Mouse (Mus musculus): Measurements from ENCODE around the gene Zfp879. TPM values are rescaled to one million over a fixed set of nuclear protein-coding genes. Genes with fewer than 3 reads are reported as not detected.
A peak's percentile ranks its signal among the peaks of the same experiment; 100 is the strongest.

The Zfp879 gene
- polyA plus RNA-seq, 1 experiment from 2014 or later, result 0.86 TPM

DNA sequence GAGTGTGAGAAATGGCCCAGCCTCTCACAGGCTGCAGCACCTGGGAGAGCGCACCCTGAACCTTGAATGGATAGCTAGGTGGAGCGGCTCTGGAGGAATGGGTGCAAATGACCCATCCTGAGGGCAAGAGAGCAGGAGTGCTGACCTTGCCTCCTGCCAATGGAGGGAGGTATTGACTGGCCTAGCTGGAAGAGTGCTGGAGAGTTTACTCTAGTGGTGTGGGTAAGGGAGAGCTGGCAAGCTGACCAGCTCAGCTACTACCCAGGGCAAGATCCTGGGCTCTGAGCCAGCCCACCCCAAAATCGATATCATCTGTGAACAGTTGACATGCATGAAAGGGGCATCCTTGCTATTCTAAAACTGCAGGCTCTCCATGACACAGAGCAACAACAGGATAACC lies 4.6 kb upstream of the Zfp879 start:
- Histone ChIP-seq H3K9ac (no peak overlapping the region), H3K4me3 (no peak overlapping the region), H3K4me2 (no peak overlapping the region), H3K36me3 (no peaks in the 10 kb centered on the region), H3K27ac (no peak overlapping the region), H3K9me3 (peaks cover 7% of the 10 kb centered on the region; the same call in 1 of the 2 replicates), H3K4me1 (replicated peaks) (peaks cover 19% of the 10 kb centered on the region), H3K27me3 (peaks cover 43% of the 10 kb centered on the region)
- 96% methylated on average over 3 of the region's 3 CpGs for WGBS
- no peak for ATAC-seq (ENCODE audit: low FRiP score)

DNA sequence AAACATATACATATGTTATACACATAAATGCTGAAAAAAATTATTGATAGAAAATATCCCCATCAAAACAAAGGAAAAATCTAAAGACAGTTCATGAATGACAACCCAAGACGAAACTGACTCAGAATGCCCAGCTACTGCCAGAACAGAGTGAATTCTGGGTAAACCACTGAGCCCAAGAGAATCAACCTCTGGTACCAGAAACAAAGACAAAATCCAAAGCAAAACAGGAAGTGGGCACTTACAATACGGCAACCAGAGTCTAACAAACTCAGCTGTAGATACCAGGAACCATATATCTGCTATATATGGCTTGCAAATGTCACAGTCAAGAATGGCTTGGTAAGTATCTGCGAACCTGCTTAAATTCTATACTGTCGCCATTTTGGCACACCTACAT lies 5.6 kb downstream of the Zfp879 start:
- peaks cover 10% of the 10 kb centered on the region for H3K4me1 ChIP-seq (replicated peaks)
- no peak for ATAC-seq (ENCODE audit: low FRiP score)
- H3K4me2 ChIP-seq, result no peak overlapping the region
- no peak overlapping the region for H3K9ac ChIP-seq
- 96% methylated on average over 4 of the region's 4 CpGs for WGBS
- H3K27ac ChIP-seq, result no peak overlapping the region
- H3K36me3 ChIP-seq, result peaks cover 25% of the 10 kb centered on the region
- no peaks in the 10 kb centered on the region for H3K27me3 ChIP-seq
- peaks cover 9% of the 10 kb centered on the region; the same call in 1 of the 2 replicates for H3K9me3 ChIP-seq
- H3K4me3 ChIP-seq, result no peak overlapping the region

- Histone ChIP-seq H3K9ac (peak within 1 kb of the TSS; percentile 90), H3K4me2 (peak within 1 kb of the TSS; percentile 86), H3K4me1 (replicated peaks) (peaks cover 19% of the 10 kb centered on the region), H3K27me3 (no peaks in the 10 kb centered on the region), H3K9me3 (0 out of 2 replicates have a peak, but pooled peaks cover 3% of the 10 kb centered on the region), H3K36me3 (peaks cover 40% of the 10 kb centered on the region), H3K4me3 (peak within 1 kb of the TSS; percentile 78), H3K27ac (peak within 1 kb of the TSS; percentile 81)
- ATAC-seq (ENCODE audit: low FRiP score), result peak; percentile 97
- under 1% methylated on average over 45 of the region's 45 CpGs for WGBS
Measured at GRCm38 (mm10) chr11:50827010-50827953, 14.1 kb downstream of the Zfp879 start, which contains the start of gene Zfp354c. Gene Zfp354c, minus strand, starts transcription at chr11:50827724.

- H3K4me1 ChIP-seq (replicated peaks), result peaks cover 19% of the 10 kb centered on the region
- no peak overlapping the region for H3K27ac ChIP-seq
- no peaks in the 10 kb centered on the region for H3K27me3 ChIP-seq
- WGBS, result 59% methylated on average over 2 of the region's 2 CpGs
- H3K4me2 ChIP-seq, result peak overlapping the region; percentile 86
- peaks cover 43% of the 10 kb centered on the region for H3K36me3 ChIP-seq
- H3K9ac ChIP-seq, result peak overlapping the region; percentile 90
- H3K9me3 ChIP-seq, result 0 out of 2 replicates have a peak, but pooled peaks cover 3% of the 10 kb centered on the region
- ATAC-seq (ENCODE audit: low FRiP score), result no peak
- H3K4me3 ChIP-seq, result peak overlapping the region; percentile 78
Measured at GRCm38 (mm10) chr11:50826214-50826613, 15.1 kb downstream of the Zfp879 start.

DNA sequence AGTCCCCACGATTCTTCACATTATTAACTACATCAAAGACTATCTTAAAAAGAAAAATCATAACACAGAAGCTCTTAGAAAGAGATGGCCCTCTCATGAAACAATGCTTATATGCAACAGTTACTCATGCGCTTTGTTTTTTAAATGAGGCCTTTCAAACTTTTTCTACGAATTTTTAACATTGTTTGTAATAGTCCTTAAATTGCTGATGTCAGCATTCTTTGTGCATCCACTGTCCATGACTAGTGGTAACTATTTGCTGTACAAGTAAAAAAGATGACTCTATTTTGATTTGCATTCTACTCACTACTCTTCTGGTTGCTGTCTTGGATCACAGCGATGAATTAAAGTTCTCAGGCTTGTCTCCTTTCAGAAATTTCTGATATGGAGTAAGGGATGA lies 27.1 kb downstream of the Zfp879 start:
- Histone ChIP-seq H3K9me3 (peaks cover 68% of the 10 kb centered on the region), H3K27ac (no peak overlapping the region), H3K4me1 (replicated peaks) (no peaks in the 10 kb centered on the region), H3K36me3 (peaks cover 98% of the 10 kb centered on the region), H3K27me3 (no peaks in the 10 kb centered on the region), H3K4me2 (no peak overlapping the region), H3K4me3 (no peak overlapping the region), H3K9ac (no peak overlapping the region)
- WGBS, result 98% methylated on average over 4 of the region's 4 CpGs
- no peak for ATAC-seq (ENCODE audit: low FRiP score)

DNA sequence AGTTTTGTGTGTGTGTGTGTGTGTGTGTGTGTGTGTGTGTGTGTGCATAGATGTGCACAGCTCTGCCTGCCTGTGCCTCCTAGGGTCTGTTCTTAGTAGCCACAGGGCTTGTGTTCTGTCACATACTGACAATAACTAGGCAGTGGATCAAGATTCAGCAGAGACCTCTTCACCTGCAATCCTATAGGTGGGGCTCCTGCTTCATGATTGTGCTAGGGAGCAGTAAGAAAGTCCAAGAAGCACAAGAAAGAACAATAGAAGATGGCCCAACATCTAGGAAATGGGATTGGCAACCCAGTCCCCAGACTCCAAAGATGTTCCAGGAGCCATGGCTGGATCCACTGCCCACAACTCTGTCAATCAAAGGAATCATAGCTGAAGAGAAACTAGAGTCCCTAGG lies 42.5 kb downstream of the Zfp879 start:
- no peak for ATAC-seq (ENCODE audit: low FRiP score)
- H3K4me1 ChIP-seq (replicated peaks), result peaks cover 5% of the 10 kb centered on the region
- H3K9me3 ChIP-seq, result no peaks in the 10 kb centered on the region
- H3K4me2 ChIP-seq, result no peak overlapping the region
- H3K27me3 ChIP-seq, result no peaks in the 10 kb centered on the region
- no peaks in the 10 kb centered on the region for H3K36me3 ChIP-seq
- no peak overlapping the region for H3K9ac ChIP-seq
- H3K27ac ChIP-seq, result no peak overlapping the region
- H3K4me3 ChIP-seq, result no peak overlapping the region

DNA sequence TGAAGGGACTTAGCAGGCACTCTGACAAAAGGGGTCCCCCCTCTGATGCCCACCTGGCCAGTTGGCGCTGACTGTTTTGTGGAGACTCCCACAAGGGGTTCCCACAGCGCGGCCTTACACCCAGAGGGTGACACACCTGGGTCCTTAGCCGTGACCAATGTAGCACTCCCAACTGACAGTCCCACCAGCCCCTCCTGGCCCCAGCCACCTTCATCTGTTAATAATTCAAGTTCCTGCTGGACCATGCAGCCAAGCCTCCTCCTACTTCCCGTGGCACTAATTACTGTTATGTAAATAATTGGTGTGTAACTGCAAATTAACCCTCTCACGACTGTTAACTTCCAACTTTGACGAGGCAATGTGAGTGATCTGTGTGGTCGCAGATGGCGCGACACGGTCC lies 43.7 kb downstream of the Zfp879 start:
- ATAC-seq (ENCODE audit: low FRiP score), result no peak
- WGBS, result 74% methylated on average over 11 of the region's 11 CpGs

More for the DNA sequence above, 43.7 kb downstream of the Zfp879 start:
- peaks cover 5% of the 10 kb centered on the region for H3K4me1 ChIP-seq (replicated peaks)
- no peaks in the 10 kb centered on the region for H3K27me3 ChIP-seq
- H3K36me3 ChIP-seq, result no peaks in the 10 kb centered on the region
- H3K27ac ChIP-seq, result no peak overlapping the region
- H3K4me3 ChIP-seq, result no peak overlapping the region
- no peak overlapping the region for H3K4me2 ChIP-seq
- H3K9ac ChIP-seq, result no peak overlapping the region
- no peaks in the 10 kb centered on the region for H3K9me3 ChIP-seq

Other genes starting within 250 kb of the Zfp879 start
- gene Adamts2, start 239.5 kb downstream of the Zfp879 start, polyA plus RNA-seq (2015; fragmentation: Nextera tagmentation; extraction: Ambion mirVana), result 3.4 and 3.8 TPM in 2 replicates
- gene Zfp354c, start 13.8 kb downstream of the Zfp879 start, polyA plus RNA-seq (2015; fragmentation: Nextera tagmentation; extraction: Ambion mirVana), result 53.1 and 55.6 TPM in 2 replicates
- gene Grm6, start 9.1 kb upstream of the Zfp879 start, polyA plus RNA-seq (2015; fragmentation: Nextera tagmentation; extraction: Ambion mirVana), result not detected in 2 replicates
- gene Zfp454, start 46.1 kb upstream of the Zfp879 start, polyA plus RNA-seq (2015; fragmentation: Nextera tagmentation; extraction: Ambion mirVana), result 13.2 and 13.3 TPM in 2 replicates
- 44.6 and 46.2 TPM in 2 replicates for gene Zfp2, start 74.6 kb upstream of the Zfp879 start, polyA plus RNA-seq (2015; fragmentation: Nextera tagmentation; extraction: Ambion mirVana)
- gene Zfp354b, start 90.1 kb upstream of the Zfp879 start, polyA plus RNA-seq (2015; fragmentation: Nextera tagmentation; extraction: Ambion mirVana), result 3.4 and 4.3 TPM in 2 replicates
- not detected in 2 replicates for gene 4933414I15Rik, start 102.2 kb upstream of the Zfp879 start, polyA plus RNA-seq (2015; fragmentation: Nextera tagmentation; extraction: Ambion mirVana)
- gene Prop1, start 112.2 kb upstream of the Zfp879 start, polyA plus RNA-seq (2015; fragmentation: Nextera tagmentation; extraction: Ambion mirVana), result not detected in 2 replicates
- not detected in 2 replicates for gene Olfr1378, start 125.0 kb upstream of the Zfp879 start, polyA plus RNA-seq (2015; fragmentation: Nextera tagmentation; extraction: Ambion mirVana)
- gene Olfr1377, start 140.4 kb upstream of the Zfp879 start, polyA plus RNA-seq (2015; fragmentation: Nextera tagmentation; extraction: Ambion mirVana), result not detected in 2 replicates
- gene Olfr51, start 162.0 kb upstream of the Zfp879 start, polyA plus RNA-seq (2015; fragmentation: Nextera tagmentation; extraction: Ambion mirVana), result not detected in 2 replicates
- not detected in 2 replicates for gene Olfr54, start 172.7 kb upstream of the Zfp879 start, polyA plus RNA-seq (2015; fragmentation: Nextera tagmentation; extraction: Ambion mirVana)
- gene Olfr1375, start 206.6 kb upstream of the Zfp879 start, polyA plus RNA-seq (2015; fragmentation: Nextera tagmentation; extraction: Ambion mirVana), result not detected in 2 replicates
- gene Zfp354a, start 217.7 kb upstream of the Zfp879 start, polyA plus RNA-seq (2015; fragmentation: Nextera tagmentation; extraction: Ambion mirVana), result 11.2 and 13.0 TPM in 2 replicates